Mouse (Mus musculus) bone marrow, adult 2 months (tissue): ENCODE measurements around the gene Prdm2. TPM values are rescaled to one million over a fixed set of nuclear protein-coding genes. Genes with fewer than 3 reads are reported as not detected.

ENCODE experiments used
- H3K27ac ChIP-seq: fragments of 200-500 bp; 2 replicates; pipeline ENCODE4 v1.5.1; 2012; ENCODE audit warnings: low read depth, mild to moderate bottlenecking, control low read depth, inconsistent platforms, low read length; ENCODE audit not compliant: control insufficient read depth, poor library complexity, insufficient read depth
- H3K4me1 ChIP-seq: fragments of 200-500 bp; 2 replicates; pipeline ENCODE4 v1.6.1; 2011; ENCODE audit warnings: low read length; ENCODE audit not compliant: control insufficient read depth, insufficient read depth
- H3K4me3 ChIP-seq: fragments of 200-500 bp; replicated peaks from 2 replicates; pipeline ENCODE3; 2011; ENCODE audit warnings: mild to moderate bottlenecking, low read depth, low read length, control low read depth; ENCODE audit not compliant: control insufficient read depth
- CTCF ChIP-seq: fragments of 200-500 bp; IDR thresholded peaks from 2 replicates; pipeline ENCODE4 v1.5.1; 2011; ENCODE audit warnings: low read length, control low read depth; ENCODE audit not compliant: control insufficient read depth, insufficient read depth
- POLR2A ChIP-seq: fragments of 200-500 bp; IDR thresholded peaks from 2 replicates; pipeline ENCODE4 v1.6.1; 2011; ENCODE audit warnings: low read depth, mild to moderate bottlenecking, control low read depth, low read length, borderline replicate concordance; ENCODE audit not compliant: control insufficient read depth
- WGBS: fragments of 180-500 bp; shearing (Covaris S2); methylation state at CpG from one replicate; pipeline ENCODE4 v1.1.7; 2018; 5-methylcytosine and 5-hydroxymethylcytosine counted together
- polyA plus RNA-seq: library from polyadenylated mRNA; stranded (reverse); fragments of >200 nt; gene quantifications from 2 replicates; pipeline ENCODE4 v1.2.4, GENCODE M21; 2011; ENCODE audit warnings: low replicate concordance; ENCODE audit not compliant: missing spikeins, insufficient read depth, insufficient read length

Prdm2 gene
- polyA plus RNA-seq, 1 experiment, result 17.7 TPM

GRCm38 (mm10) chr4:143218858-143219257 is 6.1 kb upstream of the Prdm2 start:
- Histone ChIP-seq H3K4me3 (no peak overlapping the region), H3K27ac (no peak overlapping the region), H3K4me1 (no peaks in the 10 kb centered on the region; the same call in 1 of the 2 replicates)
- TF ChIP-seq CTCF, result no peak
- no peak for TF ChIP-seq POLR2A
- WGBS, result 73% methylated on average over 2 of the region's 2 CpGs

- H3K27ac ChIP-seq, result no peak overlapping the region
- TF ChIP-seq POLR2A (no peak), CTCF (no peak)
- no peaks in the 10 kb centered on the region; the same call in 1 of the 2 replicates for H3K4me1 ChIP-seq
- no peak overlapping the region for H3K4me3 ChIP-seq
- 89% methylated on average over 7 of the region's 7 CpGs for WGBS
Observed at GRCm38 (mm10) chr4:143217189-143217588, 4.4 kb upstream of the Prdm2 start.

- no peak for TF ChIP-seq CTCF
- TF ChIP-seq POLR2A, result no peak
- WGBS, result 26% methylated on average over 3 of the region's 3 CpGs
- Histone ChIP-seq H3K27ac (no peak overlapping the region), H3K4me1 (no peaks in the 10 kb centered on the region; the same call in 1 of the 2 replicates), H3K4me3 (no peak overlapping the region)
Observed at GRCm38 (mm10) chr4:143214221-143214797, 1.5 kb upstream of the Prdm2 start.

GRCm38 (mm10) chr4:143213571-143213970 is 776 bp upstream of the Prdm2 start:
- 75% methylated on average over 4 of the region's 4 CpGs for WGBS
- TF ChIP-seq POLR2A (no peak), CTCF (no peak)
- Histone ChIP-seq H3K4me1 (no peaks in the 10 kb centered on the region; the same call in 1 of the 2 replicates), H3K27ac (no peak overlapping the region), H3K4me3 (no peak overlapping the region)

- H3K4me3 ChIP-seq, result no peak overlapping the region
- WGBS, result 86% methylated on average over 3 of the region's 3 CpGs
- TF ChIP-seq CTCF (no peak), POLR2A (no peak)
Observed at GRCm38 (mm10) chr4:143213175-143213479, 332 bp upstream of the Prdm2 start.

GRCm38 (mm10) chr4:143211584-143212340 is 1.0 kb downstream of the Prdm2 start:
- WGBS, result 8% methylated on average over 43 of the region's 43 CpGs
- peak overlapping the region; percentile 76 for H3K27ac ChIP-seq

More at GRCm38 (mm10) chr4:143213175-143213479, 332 bp upstream of the Prdm2 start:
- H3K4me1 ChIP-seq, result no peaks in the 10 kb centered on the region; the same call in 1 of the 2 replicates
- H3K27ac ChIP-seq, result no peak overlapping the region; the same call in 1 of the 2 replicates

GRCm38 (mm10) chr4:143209997-143210396 is 2.8 kb downstream of the Prdm2 start:
- 80% methylated on average over 2 of the region's 2 CpGs for WGBS

More at GRCm38 (mm10) chr4:143211584-143212340, 1.0 kb downstream of the Prdm2 start:
- no peak for TF ChIP-seq CTCF
- TF ChIP-seq POLR2A, result no peak
- peak overlapping the region; percentile 70 for H3K4me3 ChIP-seq
- no peaks in the 10 kb centered on the region; the same call in 1 of the 2 replicates for H3K4me1 ChIP-seq

GRCm38 (mm10) chr4:143202653-143203052 is 10.1 kb downstream of the Prdm2 start:
- WGBS, result 76% methylated on average over 3 of the region's 3 CpGs
- Histone ChIP-seq H3K27ac (no peak overlapping the region), H3K4me3 (no peak overlapping the region), H3K4me1 (peaks cover 2% of the 10 kb centered on the region; the same call in 1 of the 2 replicates)
- TF ChIP-seq POLR2A (no peak), CTCF (no peak)

More at GRCm38 (mm10) chr4:143209997-143210396, 2.8 kb downstream of the Prdm2 start:
- no peak overlapping the region for H3K27ac ChIP-seq
- no peak overlapping the region for H3K4me3 ChIP-seq
- TF ChIP-seq CTCF, result no peak
- TF ChIP-seq POLR2A, result no peak
- no peaks in the 10 kb centered on the region; the same call in 1 of the 2 replicates for H3K4me1 ChIP-seq
